Mouse (Mus musculus): ENCODE results near the gene Mipep.
A peak's percentile ranks its signal among the peaks of the same experiment; 100 is the strongest.

Mipep gene

GRCm38 (mm10) chr14:60757265-60757664 is 27.1 kb upstream of the Mipep start:
- DNase-seq (ENCODE audit: low spot score): no peak

- DNase-seq (ENCODE audit: low spot score): no peak
These were observed 26.7 kb upstream of the Mipep start for GRCm38 (mm10) chr14:60757722-60758121.

- no peak for DNase-seq (ENCODE audit: low spot score)
These were observed 25.3 kb upstream of the Mipep start for GRCm38 (mm10) chr14:60759097-60759496.

GRCm38 (mm10) chr14:60761801-60762200 is 22.6 kb upstream of the Mipep start:
- no peak for DNase-seq (ENCODE audit: low spot score)

- no peak for DNase-seq (ENCODE audit: low spot score)
These were observed 21.6 kb upstream of the Mipep start for GRCm38 (mm10) chr14:60762754-60763153.

- DNase-seq (ENCODE audit: low spot score): no peak
These were observed 20.6 kb upstream of the Mipep start for GRCm38 (mm10) chr14:60763746-60764145.

- DNase-seq (ENCODE audit: low spot score): no peak
These were observed 19.8 kb upstream of the Mipep start for GRCm38 (mm10) chr14:60764526-60764925.

- no peak for DNase-seq (ENCODE audit: low spot score)
These were observed 19.3 kb upstream of the Mipep start for GRCm38 (mm10) chr14:60765025-60765424.

- DNase-seq (ENCODE audit: low spot score): no peak
These were observed 16.5 kb upstream of the Mipep start, which contains the start of gene C1qtnf9 for GRCm38 (mm10) chr14:60767884-60768283. C1qtnf9 (plus strand) TSS chr14:60768134.

GRCm38 (mm10) chr14:60769340-60769739 is 15.0 kb upstream of the Mipep start:
- peak; percentile 32 for DNase-seq (ENCODE audit: low spot score)

GRCm38 (mm10) chr14:60770594-60770993 is 13.8 kb upstream of the Mipep start:
- DNase-seq (ENCODE audit: low spot score): no peak

GRCm38 (mm10) chr14:60771057-60771456 is 13.3 kb upstream of the Mipep start:
- peak; percentile 82 for DNase-seq (ENCODE audit: low spot score)

- no peak for DNase-seq (ENCODE audit: low spot score)
These were observed 10.9 kb upstream of the Mipep start for GRCm38 (mm10) chr14:60773476-60773875.

- DNase-seq (ENCODE audit: low spot score): no peak
These were observed 7.9 kb upstream of the Mipep start for GRCm38 (mm10) chr14:60776521-60776920.

GRCm38 (mm10) chr14:60777485-60777919 is 6.9 kb upstream of the Mipep start:
- no peak for DNase-seq (ENCODE audit: low spot score)

- DNase-seq (ENCODE audit: low spot score): no peak
These were observed 5.2 kb upstream of the Mipep start for GRCm38 (mm10) chr14:60779198-60779597.

GRCm38 (mm10) chr14:60782121-60782656 is 2.2 kb upstream of the Mipep start:
- no peak for DNase-seq (ENCODE audit: low spot score)

GRCm38 (mm10) chr14:60783196-60783595 is 1.2 kb upstream of the Mipep start:
- no peak for DNase-seq (ENCODE audit: low spot score)

GRCm38 (mm10) chr14:60790103-60790502 is 5.7 kb downstream of the Mipep start:
- peak; percentile 86 for DNase-seq (ENCODE audit: low spot score)

- no peak for DNase-seq (ENCODE audit: low spot score)
These were observed 12.4 kb downstream of the Mipep start for GRCm38 (mm10) chr14:60796600-60797322.

- DNase-seq (ENCODE audit: low spot score): no peak
These were observed 13.2 kb downstream of the Mipep start for GRCm38 (mm10) chr14:60797596-60797995.

GRCm38 (mm10) chr14:60798721-60799120 is 14.3 kb downstream of the Mipep start:
- DNase-seq (ENCODE audit: low spot score): no peak

All from retina, embryonic 14.5 days (tissue).